Mouse (Mus musculus): ENCODE measurements around the gene Lrp6. TPM values are rescaled to one million over a fixed set of nuclear protein-coding genes. Genes with fewer than 3 reads are reported as not detected.

Lrp6 gene
- total RNA-seq, 4 experiments from 2014 or later: 35.7 to 50.1 (median 41.2) TPM

- no peak for DNase-seq (ENCODE audit: low spot score in 2 of 2)
These were observed 8.6 kb upstream of the Lrp6 start for GRCm38 (mm10) chr6:134575288-134575741.

GRCm38 (mm10) chr6:134567986-134568556 is 1.3 kb upstream of the Lrp6 start:
- no peak for DNase-seq (ENCODE audit: low spot score in 2 of 2)

GRCm38 (mm10) chr6:134566248-134566817 is 432 bp downstream of the Lrp6 start:
- no peak for DNase-seq (ENCODE audit: low spot score in 2 of 2)

GRCm38 (mm10) chr6:134565606-134566247 is 1.0 kb downstream of the Lrp6 start:
- DNase-seq (ENCODE audit: low spot score in 2 of 2): no peak

- no peak for DNase-seq (ENCODE audit: low spot score in 2 of 2)
These were observed 2.2 kb downstream of the Lrp6 start for GRCm38 (mm10) chr6:134564539-134564938.

GRCm38 (mm10) chr6:134559635-134560034 is 7.1 kb downstream of the Lrp6 start:
- DNase-seq (ENCODE audit: low spot score in 2 of 2): no peak

- no peak for DNase-seq (ENCODE audit: low spot score in 2 of 2)
These were observed 8.1 kb downstream of the Lrp6 start for GRCm38 (mm10) chr6:134558546-134559129.

GRCm38 (mm10) chr6:134557043-134557442 is 9.7 kb downstream of the Lrp6 start:
- no peak for DNase-seq (ENCODE audit: low spot score in 2 of 2)

GRCm38 (mm10) chr6:134556185-134556950 is 10.4 kb downstream of the Lrp6 start:
- DNase-seq (ENCODE audit: low spot score in 2 of 2): no peak

GRCm38 (mm10) chr6:134555178-134555577 is 11.6 kb downstream of the Lrp6 start:
- no peak for DNase-seq (ENCODE audit: low spot score in 2 of 2)

- DNase-seq (ENCODE audit: low spot score in 2 of 2): no peak
These were observed 12.5 kb downstream of the Lrp6 start for GRCm38 (mm10) chr6:134554230-134554629.

- no peak for DNase-seq (ENCODE audit: low spot score in 2 of 2)
These were observed 15.8 kb downstream of the Lrp6 start for GRCm38 (mm10) chr6:134551007-134551406.

GRCm38 (mm10) chr6:134550396-134550795 is 16.4 kb downstream of the Lrp6 start:
- DNase-seq (ENCODE audit: low spot score in 2 of 2): no peak

- no peak for DNase-seq (ENCODE audit: low spot score in 2 of 2)
These were observed 21.9 kb downstream of the Lrp6 start for GRCm38 (mm10) chr6:134544843-134545242.

GRCm38 (mm10) chr6:134544093-134544492 is 22.7 kb downstream of the Lrp6 start:
- no peak for DNase-seq (ENCODE audit: low spot score in 2 of 2)

- DNase-seq (ENCODE audit: low spot score in 2 of 2): no peak
These were observed 23.2 kb downstream of the Lrp6 start for GRCm38 (mm10) chr6:134543607-134544006.

- no peak for DNase-seq (ENCODE audit: low spot score in 2 of 2)
These were observed 24.4 kb downstream of the Lrp6 start for GRCm38 (mm10) chr6:134542374-134542773.

GRCm38 (mm10) chr6:134540161-134540560 is 26.6 kb downstream of the Lrp6 start:
- no peak for DNase-seq (ENCODE audit: low spot score in 2 of 2)

GRCm38 (mm10) chr6:134539459-134539858 is 27.3 kb downstream of the Lrp6 start:
- no peak for DNase-seq (ENCODE audit: low spot score in 2 of 2)

GRCm38 (mm10) chr6:134538805-134539204 is 28.0 kb downstream of the Lrp6 start:
- no peak for DNase-seq (ENCODE audit: low spot score in 2 of 2)

GRCm38 (mm10) chr6:134537461-134538117 is 29.2 kb downstream of the Lrp6 start:
- DNase-seq (ENCODE audit: low spot score in 2 of 2): no peak

All from gastrocnemius, adult 8-10 months (tissue).